Mouse (Mus musculus): ENCODE results near the gene Unc119b.

- TF ChIP-seq CTCF (conservative IDR thresholded peaks at IDR 0.05; ENCODE audit: insufficient read depth, insufficient read length, low read depth, low read length) (no peak), POLR2A (IDR thresholded peaks at IDR 0.05; ENCODE audit: low read depth, low read length) (no peak)
Observed at GRCm38 (mm10) chr5:115140726-115141125, 6.0 kb upstream of the Unc119b start.

All from kidney, adult 2 months (tissue).